In genomic region chr2:50087761-50088160, GRCm38 (mm10) we compare ENCODE assay signal across 17 mouse cellular contexts. TPM values are rescaled to one million over a fixed set of nuclear protein-coding genes. Genes with fewer than 3 reads are reported as not detected.
A peak's percentile ranks its signal among the peaks of the same experiment; 100 is the strongest.
DNase-seq lines count a peak whose midpoint lies in the region; ATAC-seq lines count a peak whose summit lies in the region.
"Had no signal": no experiment of that assay in that cellular context is flagged by ENCODE, and none has a peak within 500 bp of the region (broad histone marks: within the 10 kb centered on the region; RNA-seq: fewer than 3 reads in every experiment).

No protein-coding gene starts in this region.

- peak; percentile 60 for DNase-seq in forebrain, embryonic 14.5 days (ENCODE audit: low spot score)
- DNase-seq in forebrain, embryonic 11.5 days (ENCODE audit: low spot score), result no peak
- DNase-seq in heart, adult 11 months, result peak; percentile 14
- DNase-seq in heart, embryonic 10.5 days (ENCODE audit: low spot score), result no peak
- no peak for DNase-seq in urinary bladder, postnatal 14 days (ENCODE audit: low spot score)
- DNase-seq: adrenal gland, adult 2 months; adrenal gland, postnatal 10 days; adrenal gland, postnatal 25 days; cerebellum, adult 11-12 months; cerebellum, adult 2 months; cerebellum, adult 9-10 months; cerebellum, postnatal 10 days; cerebellum, postnatal 25 days had no signal

- no peaks in the 10 kb centered on the region for H3K36me3 ChIP-seq in forebrain, embryonic 14.5 days (ENCODE audit: control insufficient read depth, insufficient read depth, low read length)
- H3K36me3 ChIP-seq in forebrain, embryonic 11.5 days (ENCODE audit: control insufficient read depth, insufficient read depth, low read length), result no peaks in the 10 kb centered on the region
- H3K36me3 ChIP-seq in heart, embryonic 10.5 days, result no peaks in the 10 kb centered on the region
- H3K36me3 ChIP-seq in forebrain, embryonic 16.5 days (ENCODE audit: control insufficient read depth, insufficient read depth), result no peaks in the 10 kb centered on the region
- no peaks in the 10 kb centered on the region for H3K36me3 ChIP-seq in intestine, embryonic 15.5 days
- H3K36me3 ChIP-seq: embryonic facial prominence, embryonic 10.5 days; embryonic facial prominence, embryonic 12.5 days had no signal

- ATAC-seq in forebrain, embryonic 14.5 days, result peak; percentile 29; the same call in 1 of the 2 replicates
- ATAC-seq in forebrain, embryonic 11.5 days (replicated peaks; ENCODE audit: low FRiP score), result no peak
- 0 out of 2 replicates have a peak, but pooled peaks have one; percentile 40 for ATAC-seq in forebrain, embryonic 16.5 days
- no peak for ATAC-seq in intestine, embryonic 15.5 days

- H3K27me3 ChIP-seq in forebrain, embryonic 14.5 days (replicated peaks; ENCODE audit: control insufficient read depth, insufficient read depth, low read length), result no peaks in the 10 kb centered on the region
- H3K27me3 ChIP-seq in forebrain, embryonic 11.5 days (ENCODE audit: control insufficient read depth, insufficient read depth, low read length), result no peaks in the 10 kb centered on the region
- H3K27me3 ChIP-seq in heart, embryonic 10.5 days (ENCODE audit: insufficient read depth, poor library complexity, severe bottlenecking), result no peaks in the 10 kb centered on the region
- no peaks in the 10 kb centered on the region for H3K27me3 ChIP-seq in forebrain, embryonic 16.5 days (replicated peaks; ENCODE audit: control insufficient read depth, insufficient read depth, low read length)
- no peaks in the 10 kb centered on the region for H3K27me3 ChIP-seq in intestine, embryonic 15.5 days (replicated peaks)
- H3K27me3 ChIP-seq: embryonic facial prominence, embryonic 12.5 days had no signal

- 22% methylated on average over 3 of the region's 3 CpGs for WGBS in forebrain, embryonic 14.5 days
- WGBS in forebrain, embryonic 11.5 days, result 49% methylated on average over 3 of the region's 3 CpGs
- 86% methylated on average over 3 of the region's 3 CpGs for WGBS in heart, embryonic 10.5 days
- 14% methylated on average over 3 of the region's 3 CpGs for WGBS in forebrain, embryonic 16.5 days
- WGBS in intestine, embryonic 15.5 days, result 76% methylated on average over 3 of the region's 3 CpGs

- no peak overlapping the region for H3K9ac ChIP-seq in forebrain, embryonic 14.5 days (ENCODE audit: low read length)
- H3K9ac ChIP-seq in forebrain, embryonic 11.5 days (ENCODE audit: low read length), result no peak overlapping the region
- no peak overlapping the region for H3K9ac ChIP-seq in forebrain, embryonic 16.5 days (replicated peaks; ENCODE audit: low read depth, low read length)
- H3K9ac ChIP-seq in intestine, embryonic 15.5 days, result no peak overlapping the region
- H3K9ac ChIP-seq: embryonic facial prominence, embryonic 12.5 days had no signal

- no peaks in the 10 kb centered on the region for H3K9me3 ChIP-seq in forebrain, embryonic 14.5 days (replicated peaks; ENCODE audit: control insufficient read depth, low read length)
- no peaks in the 10 kb centered on the region for H3K9me3 ChIP-seq in forebrain, embryonic 11.5 days (ENCODE audit: control insufficient read depth, low read length)
- no peaks in the 10 kb centered on the region for H3K9me3 ChIP-seq in heart, embryonic 10.5 days
- no peaks in the 10 kb centered on the region for H3K9me3 ChIP-seq in forebrain, embryonic 16.5 days (ENCODE audit: control insufficient read depth, low read length)
- no peaks in the 10 kb centered on the region for H3K9me3 ChIP-seq in intestine, embryonic 15.5 days
- H3K9me3 ChIP-seq: embryonic facial prominence, embryonic 10.5 days; embryonic facial prominence, embryonic 12.5 days had no signal

- no peak overlapping the region for H3K27ac ChIP-seq in forebrain, embryonic 14.5 days (ENCODE audit: low read depth, low read length)
- no peak overlapping the region for H3K27ac ChIP-seq in forebrain, embryonic 11.5 days (ENCODE audit: low read depth, low read length)
- no peak overlapping the region for H3K27ac ChIP-seq in heart, embryonic 10.5 days
- no peak overlapping the region for H3K27ac ChIP-seq in forebrain, embryonic 16.5 days (ENCODE audit: low read length)
- H3K27ac ChIP-seq in intestine, embryonic 15.5 days, result no peak overlapping the region
- H3K27ac ChIP-seq: embryonic facial prominence, embryonic 10.5 days; embryonic facial prominence, embryonic 12.5 days had no signal

- H3K4me3 ChIP-seq in forebrain, embryonic 14.5 days (ENCODE audit: low read depth, low read length), result no peak overlapping the region
- H3K4me3 ChIP-seq in forebrain, embryonic 11.5 days (ENCODE audit: low read depth, low read length), result no peak overlapping the region
- H3K4me3 ChIP-seq in heart, embryonic 10.5 days, result no peak overlapping the region
- no peak overlapping the region for H3K4me3 ChIP-seq in forebrain, embryonic 16.5 days (replicated peaks; ENCODE audit: low read length)
- H3K4me3 ChIP-seq in intestine, embryonic 15.5 days (replicated peaks), result no peak overlapping the region
- H3K4me3 ChIP-seq: embryonic facial prominence, embryonic 10.5 days; embryonic facial prominence, embryonic 12.5 days had no signal

- no peak overlapping the region for H3K4me2 ChIP-seq in forebrain, embryonic 14.5 days (ENCODE audit: low read length)
- H3K4me2 ChIP-seq in forebrain, embryonic 11.5 days (ENCODE audit: low read depth, low read length, severe bottlenecking), result no peak overlapping the region
- no peak overlapping the region for H3K4me2 ChIP-seq in forebrain, embryonic 16.5 days (ENCODE audit: low read length)
- H3K4me2 ChIP-seq in intestine, embryonic 15.5 days (replicated peaks), result no peak overlapping the region
- H3K4me2 ChIP-seq: embryonic facial prominence, embryonic 12.5 days had no signal

- no peaks in the 10 kb centered on the region for H3K4me1 ChIP-seq in forebrain, embryonic 14.5 days (ENCODE audit: control insufficient read depth, insufficient read depth, low read length)
- H3K4me1 ChIP-seq in forebrain, embryonic 11.5 days (replicated peaks; ENCODE audit: control insufficient read depth, insufficient read depth, low read length), result no peaks in the 10 kb centered on the region
- H3K4me1 ChIP-seq in heart, embryonic 10.5 days, result peaks cover 25% of the 10 kb centered on the region
- H3K4me1 ChIP-seq in forebrain, embryonic 16.5 days (replicated peaks; ENCODE audit: control insufficient read depth, insufficient read depth, low read length), result peaks cover 2% of the 10 kb centered on the region; the same call in 1 of the 2 replicates
- H3K4me1 ChIP-seq in intestine, embryonic 15.5 days (replicated peaks), result no peaks in the 10 kb centered on the region

RNA-seq across cellular contexts. Expression of gene Lypd6, which starts 21.5 kb away (rescaled TPM):
- polyA plus RNA-seq in forebrain, embryonic 14.5 days (2014; fragmentation: Nextera tagmentation; extraction: Ambion mirVana), result 15.9 and 16.5 TPM in 2 replicates
- polyA plus RNA-seq in forebrain, embryonic 11.5 days (2014; fragmentation: Nextera tagmentation; extraction: Ambion mirVana), result 10.3 and 13.3 TPM in 2 replicates
- polyA plus RNA-seq in heart, embryonic 10.5 days (2016; fragmentation: Nextera tagmentation; extraction: Ambion mirVana), result 8.1 and 8.7 TPM in 2 replicates
- polyA plus RNA-seq in forebrain, embryonic 16.5 days (2015; fragmentation: Nextera tagmentation; extraction: Ambion mirVana), result 14.3 and 18.3 TPM in 2 replicates
- polyA plus RNA-seq in intestine, embryonic 15.5 days (2015; fragmentation: Nextera tagmentation; extraction: Ambion mirVana), result 11.9 and 17.2 TPM in 2 replicates

Comparison
In these comparisons a context has a peak if more than half of its experiments do, and no peak if none do; other contexts are left out.
1. ATAC-seq: peak in forebrain, embryonic 14.5 days (single experiment) and forebrain, embryonic 16.5 days (single experiment); none in forebrain, embryonic 11.5 days (single experiment) and intestine, embryonic 15.5 days (single experiment).
2. DNase-seq: peak in forebrain, embryonic 14.5 days (single experiment) and heart, adult 11 months (single experiment); none in forebrain, embryonic 11.5 days (single experiment), heart, embryonic 10.5 days (single experiment) and urinary bladder, postnatal 14 days (single experiment).